Mouse (Mus musculus): ENCODE measurements at regions not wholly inside any gene's neighbourhood (a gene's known extent, or its start where the extent isn't known, plus 50 kb on each side); places are given as distances from the start of the nearest gene placed in this dataset.

- intact Hi-C loops (cut with DNase I), result loop anchor here (5.0 to 10.0 kb wide), 2 partner anchors 75 to 748 kb away; no protein-coding TSS in a partner anchor
- peak; percentile 42 to 85 for DNase-seq (ENCODE audit: low spot score in 2 of 2)
Measured at GRCm38 (mm10) chr11:56716953-56717352, 294.2 kb upstream of the Gria1 start.

DNA sequence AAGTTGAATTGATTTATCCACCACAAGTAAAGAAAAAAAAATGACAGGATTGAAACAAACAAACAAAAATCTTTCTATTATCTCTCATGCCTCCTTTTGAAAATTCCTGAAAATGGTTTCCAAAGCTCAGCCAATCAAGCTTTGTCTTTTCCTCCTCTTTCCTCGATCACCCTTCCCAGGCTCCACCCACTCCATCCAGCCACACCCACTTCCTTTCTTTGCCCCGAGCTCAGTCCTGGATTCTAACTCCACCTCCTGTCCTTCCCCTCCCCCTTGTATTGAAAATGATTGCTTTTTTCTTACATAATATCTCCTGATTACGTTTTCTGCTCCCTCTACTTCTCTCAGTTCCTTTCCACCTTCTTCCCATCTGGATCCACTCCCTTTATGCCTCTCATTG, 286.0 kb upstream of the Gria1 start:
- no peak for DNase-seq (ENCODE audit: low spot score in 2 of 2)
- intact Hi-C loops (cut with DNase I), result no loop called here

DNA sequence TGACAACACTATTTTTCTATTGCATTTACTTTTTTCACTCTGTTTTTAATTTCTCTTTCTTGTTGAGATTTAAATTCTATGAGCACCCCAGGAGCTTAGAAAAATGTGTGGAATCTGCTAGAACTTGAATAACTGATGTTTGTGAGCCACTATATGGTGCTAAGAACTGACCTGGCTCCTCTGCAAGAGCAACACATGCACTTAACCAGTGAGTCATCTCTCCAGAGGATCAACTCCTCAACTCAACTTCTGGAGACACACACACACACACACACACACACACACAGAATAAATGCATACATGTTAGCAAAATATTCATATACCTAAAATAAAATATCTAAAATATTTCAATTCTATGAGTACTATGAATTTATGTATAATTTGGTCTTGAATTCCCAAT, 285.0 kb upstream of the Gria1 start:
- no peak for DNase-seq (ENCODE audit: low spot score in 2 of 2)
- intact Hi-C loops (cut with DNase I), result no loop called here

DNA sequence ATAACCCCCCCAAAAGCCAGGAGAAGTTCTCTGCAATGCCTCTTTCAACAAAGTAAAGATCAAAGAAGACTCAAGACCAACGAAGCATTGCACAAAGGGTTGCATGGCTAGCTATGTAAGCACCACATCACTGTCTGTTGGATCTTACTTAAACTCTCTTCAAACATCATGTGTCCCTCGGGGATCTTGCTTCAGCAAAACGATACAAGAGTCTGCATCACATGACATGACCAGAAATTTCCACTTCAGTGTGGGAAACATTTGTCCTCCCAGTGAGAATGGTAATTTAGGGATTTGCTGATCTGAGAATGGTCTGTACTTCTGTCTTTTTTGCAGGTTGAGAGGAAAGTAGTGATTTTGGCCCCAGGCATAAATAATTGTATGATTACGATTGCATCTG, 283.6 kb upstream of the Gria1 start:
- intact Hi-C loops (cut with DNase I), result no loop called here
- no peak for DNase-seq (ENCODE audit: low spot score in 2 of 2)

- peak in 1 of 2 experiments; percentile 47 for DNase-seq (ENCODE audit: low spot score in 2 of 2)
- intact Hi-C loops (cut with DNase I), result no loop called here
Measured at GRCm38 (mm10) chr11:56728204-56729002, 282.8 kb upstream of the Gria1 start.

- intact Hi-C loops (cut with DNase I), result no loop called here
- peak in 1 of 2 experiments; percentile 22 for DNase-seq (ENCODE audit: low spot score in 2 of 2)
Measured at GRCm38 (mm10) chr11:56741857-56742256, 269.3 kb upstream of the Gria1 start.

GRCm38 (mm10) chr11:56750032-56750431, 261.2 kb upstream of the Gria1 start:
- DNase-seq (ENCODE audit: low spot score in 2 of 2), result no peak
- intact Hi-C loops (cut with DNase I), result no loop called here

DNA sequence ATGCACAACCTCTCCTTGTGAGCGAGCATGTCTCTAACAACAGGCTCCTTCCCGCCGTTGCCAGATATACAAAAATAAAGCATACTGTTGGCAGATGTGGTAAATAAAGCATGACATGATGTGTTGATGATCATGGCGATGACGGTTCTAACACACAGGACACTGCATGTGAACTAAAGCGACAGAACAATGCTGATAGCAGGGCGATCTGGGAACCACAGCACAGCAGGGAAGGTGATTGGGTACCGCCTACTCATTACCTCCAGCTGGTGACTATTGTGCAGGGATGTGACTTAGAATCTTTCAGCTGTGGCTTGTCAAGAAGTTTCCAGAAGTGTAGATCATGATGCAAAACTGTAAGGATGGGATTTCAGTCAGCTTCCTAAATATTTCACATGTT, 260.5 kb upstream of the Gria1 start:
- intact Hi-C loops (cut with DNase I), result no loop called here
- DNase-seq (ENCODE audit: low spot score in 2 of 2), result no peak

DNA sequence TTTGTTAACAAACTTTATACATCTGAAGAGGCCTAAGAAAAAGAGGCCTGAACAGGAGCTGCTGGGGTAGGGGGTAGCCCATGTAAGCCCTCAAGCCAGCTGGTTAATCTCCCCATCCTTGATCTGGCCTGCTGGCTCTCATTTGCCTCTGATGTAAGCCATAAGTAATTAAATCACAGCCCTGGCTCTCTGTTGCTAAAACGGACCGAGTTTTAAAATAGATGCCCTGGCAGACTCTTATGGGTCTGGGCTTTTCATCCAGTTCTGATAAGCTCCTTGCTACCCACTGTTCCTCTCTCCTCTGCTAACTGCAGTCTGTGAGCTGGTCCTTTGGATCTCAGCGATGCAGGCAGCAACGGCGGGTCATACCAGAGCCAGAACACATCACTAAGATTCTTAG, 259.3 kb upstream of the Gria1 start:
- intact Hi-C loops (cut with DNase I), result no loop called here
- DNase-seq (ENCODE audit: low spot score in 2 of 2), result no peak

- intact Hi-C loops (cut with DNase I), result no loop called here
- DNase-seq (ENCODE audit: low spot score in 2 of 2), result peak; percentile 9 to 32
Measured at GRCm38 (mm10) chr11:56753699-56754098, 257.5 kb upstream of the Gria1 start.

- no peak for DNase-seq (ENCODE audit: low spot score in 2 of 2)
- intact Hi-C loops (cut with DNase I), result no loop called here
Measured at GRCm38 (mm10) chr11:56760474-56760873, 250.7 kb upstream of the Gria1 start.

DNA sequence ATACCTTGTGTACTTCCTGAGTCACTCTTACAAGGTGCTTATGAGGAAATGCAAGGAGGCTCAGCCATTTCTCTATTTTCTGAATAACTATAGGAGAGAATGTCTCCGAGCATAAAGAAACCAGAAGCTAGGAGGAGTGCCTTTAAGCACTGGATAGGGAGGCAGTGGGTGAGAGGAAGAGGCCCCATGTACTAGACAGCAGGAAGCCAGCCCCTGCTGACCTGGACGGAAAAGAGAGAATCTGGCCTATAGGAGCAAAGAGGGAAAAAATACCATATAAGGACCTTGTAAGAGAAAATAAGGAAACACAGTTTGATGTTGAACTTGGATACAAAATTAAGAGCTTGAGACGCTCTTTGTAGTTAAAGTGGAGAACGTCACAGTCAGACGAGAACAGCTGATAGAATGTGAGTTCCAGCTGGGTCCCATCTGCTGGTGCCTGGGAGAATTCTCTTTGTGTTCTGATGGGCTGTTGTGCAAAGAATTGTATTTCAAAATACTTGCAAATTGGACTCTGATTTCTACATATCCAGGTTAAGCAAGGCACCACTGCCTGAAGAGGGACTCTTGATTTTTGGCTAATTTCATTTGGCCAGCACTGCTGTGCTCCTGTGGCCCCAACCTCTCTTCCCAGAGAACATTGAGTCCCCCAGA, 248.6 kb upstream of the Gria1 start:
- peak; percentile 10 to 16 for DNase-seq (ENCODE audit: low spot score in 2 of 2)
- intact Hi-C loops (cut with DNase I), result no loop called here

GRCm38 (mm10) chr11:56767424-56767823, 243.8 kb upstream of the Gria1 start:
- intact Hi-C loops (cut with DNase I), result no loop called here
- peak; percentile 32 to 57 for DNase-seq (ENCODE audit: low spot score in 2 of 2)

DNA sequence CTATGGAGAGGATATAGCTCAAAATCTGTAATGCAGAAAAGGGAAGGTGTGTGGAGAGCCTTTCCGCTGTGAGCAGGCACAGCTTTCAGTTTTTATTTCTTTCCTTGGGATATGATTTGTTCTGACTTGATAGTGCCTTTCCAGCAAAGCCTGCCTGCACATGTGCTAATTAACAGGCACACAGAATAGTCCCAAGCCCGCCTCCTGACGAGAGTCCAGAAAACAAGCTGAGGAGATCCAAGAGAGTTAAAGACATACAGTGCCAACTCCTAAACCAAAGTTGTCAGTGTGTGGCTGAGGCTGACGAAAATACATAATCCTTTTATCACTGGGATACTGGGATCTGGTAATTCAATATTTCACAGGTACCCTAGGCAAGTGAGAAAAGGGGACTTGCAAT, 224.8 kb upstream of the Gria1 start:
- DNase-seq (ENCODE audit: low spot score in 2 of 2), result no peak

DNA sequence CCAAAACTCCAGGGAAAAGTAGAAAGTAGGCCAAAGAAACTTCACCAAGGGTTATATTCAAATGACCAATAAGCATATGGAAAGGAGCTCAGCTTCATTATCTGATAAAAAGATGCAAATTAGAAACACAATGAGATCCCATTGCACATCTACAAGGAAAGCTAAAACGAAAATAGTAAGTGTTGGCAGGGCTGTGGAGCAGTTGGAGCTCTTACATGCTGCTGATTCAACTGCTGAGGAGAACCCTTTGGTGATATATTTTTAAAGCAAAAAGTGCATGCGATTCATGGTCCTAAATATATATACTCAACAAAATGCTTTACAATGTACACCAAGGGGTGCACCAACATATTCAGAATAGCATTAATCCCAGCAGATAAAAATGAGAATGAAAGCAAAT, 218.5 kb upstream of the Gria1 start:
- peak in 1 of 2 experiments; percentile 89 for DNase-seq (ENCODE audit: low spot score in 2 of 2)
- intact Hi-C loops (cut with DNase I), result loop anchor here (5.0 kb wide), 1 partner anchor 75 kb away; no protein-coding TSS in a partner anchor

More for the DNA sequence above, 224.8 kb upstream of the Gria1 start:
- intact Hi-C loops (cut with DNase I), result no loop called here

- no peak for DNase-seq (ENCODE audit: low spot score in 2 of 2)
- intact Hi-C loops (cut with DNase I), result no loop called here
Measured at GRCm38 (mm10) chr11:56807314-56807713, 203.9 kb upstream of the Gria1 start.

GRCm38 (mm10) chr11:56810141-56810540, 201.0 kb upstream of the Gria1 start:
- peak; percentile 17 to 73 for DNase-seq (ENCODE audit: low spot score in 2 of 2)
- intact Hi-C loops (cut with DNase I), result no loop called here

DNA sequence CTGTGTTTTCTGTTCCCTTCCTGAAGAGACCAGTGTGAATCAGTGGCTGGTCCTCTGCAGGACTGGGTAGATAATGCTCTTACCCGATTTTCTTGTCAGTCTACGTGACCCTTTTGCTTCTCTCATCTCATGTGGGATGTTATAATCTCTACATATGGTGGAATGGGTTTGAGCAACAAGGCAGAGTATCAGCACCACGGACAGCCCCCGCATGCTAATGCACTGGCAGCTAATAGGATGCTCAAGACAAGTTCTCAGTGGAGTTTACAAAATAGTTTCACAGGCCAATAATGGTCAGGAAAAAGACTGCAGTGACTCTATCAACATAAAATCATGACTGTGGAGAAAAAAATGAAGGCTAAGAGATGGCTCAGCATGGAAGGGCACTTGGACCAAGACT, 199.1 kb upstream of the Gria1 start:
- intact Hi-C loops (cut with DNase I), result no loop called here

GRCm38 (mm10) chr11:56823471-56823870, 187.7 kb upstream of the Gria1 start:
- DNase-seq (ENCODE audit: low spot score in 2 of 2), result no peak
- intact Hi-C loops (cut with DNase I), result no loop called here

More for the DNA sequence above, 199.1 kb upstream of the Gria1 start:
- no peak for DNase-seq (ENCODE audit: low spot score in 2 of 2)

GRCm38 (mm10) chr11:56827499-56827898, 183.7 kb upstream of the Gria1 start:
- intact Hi-C loops (cut with DNase I), result no loop called here
- no peak for DNase-seq (ENCODE audit: low spot score in 2 of 2)

DNA sequence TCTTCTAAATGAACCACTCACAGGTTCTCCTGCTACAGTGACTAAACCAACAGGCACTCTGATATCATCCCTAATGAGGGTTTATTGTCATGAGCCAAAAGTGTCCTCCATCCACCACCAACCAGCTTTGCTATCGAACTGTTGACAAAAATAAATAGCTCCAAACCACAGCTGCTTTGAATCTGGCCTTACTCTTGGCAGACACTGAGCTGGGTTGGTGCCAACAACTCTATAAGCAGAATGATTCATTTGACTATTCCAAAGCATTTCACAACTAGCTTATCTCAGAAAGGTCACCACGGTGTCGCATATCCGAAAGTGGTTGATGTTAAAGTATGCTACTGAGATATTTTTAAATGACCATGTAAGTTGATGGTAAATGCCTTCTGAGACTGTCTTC, 148.5 kb upstream of the Gria1 start:
- intact Hi-C loops (cut with DNase I), result no loop called here

More for the DNA sequence above, 148.5 kb upstream of the Gria1 start:
- DNase-seq (ENCODE audit: low spot score in 2 of 2), result peak; percentile 41 to 55

Data from left cerebral cortex, postnatal 25 days (tissue).